Mouse (Mus musculus) megakaryocyte, embryonic 14.5 days (primary cell): Measurements from ENCODE around the gene Olfr154.
"Not testable (repeated sequence)": the region's sequence is repeated elsewhere in the genome, so short reads cannot be mapped to it uniquely, and the experiment has no call there.

Experiments
- FLI1 ChIP-seq: IDR thresholded peaks from 2 replicates; pipeline ENCODE4 v1.6.1; 2012; ENCODE audit warnings: low read length, inconsistent platforms, mixed read lengths
- GATA1 ChIP-seq: IDR thresholded peaks from 3 replicates; pipeline ENCODE4 v1.6.1; 2012; ENCODE audit warnings: mixed read lengths, low read length, inconsistent platforms, borderline replicate concordance

DNA sequence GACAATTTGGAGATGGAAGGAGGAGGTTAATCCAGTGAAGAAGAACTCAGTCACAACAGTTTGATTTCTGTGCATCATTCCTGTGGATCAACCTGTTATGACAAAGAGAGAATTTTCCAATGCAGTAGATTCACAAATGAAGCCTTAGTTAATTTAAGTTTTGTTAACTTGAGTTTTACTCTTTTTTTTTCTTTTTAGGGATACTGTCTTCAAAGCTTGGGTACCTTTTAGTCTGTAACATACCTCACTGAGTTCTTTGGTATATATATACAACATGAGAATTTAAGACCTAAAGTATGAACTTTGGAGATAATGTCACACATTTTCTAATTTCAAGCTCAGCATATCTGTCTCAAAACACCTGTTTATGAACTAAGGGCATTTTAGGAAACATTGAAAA lies at the start of gene Olfr154:
- not testable (repeated sequence) for TF ChIP-seq GATA1, FLI1
